Mouse (Mus musculus) liver, embryonic 12.5 days (tissue): ENCODE measurements at regions not wholly inside any gene's neighbourhood (a gene's known extent, or its start where the extent isn't known, plus 50 kb on each side); places are given as distances from the start of the nearest gene placed in this dataset.

Experiments used
- ATAC-seq: fragments of 200-750 bp; cut with Nextera tagmentation; 2 replicates; pipeline ENCODE4 v1.8.0; 2017; ENCODE audit warnings: moderate number of reproducible peaks, mild to moderate bottlenecking, moderate library complexity
- H3K27ac ChIP-seq: fragments of 300-500 bp; sonication (generic); 2 replicates; pipeline ENCODE4 v1.5.1; 2016; ENCODE audit warnings: mild to moderate bottlenecking
- H3K27me3 ChIP-seq: fragments of 300-500 bp; sonication (generic); replicated peaks from 2 replicates; pipeline ENCODE4 v1.6.1; 2016; ENCODE audit warnings: mild to moderate bottlenecking, moderate library complexity
- H3K36me3 ChIP-seq: fragments of 300-500 bp; sonication (generic); 2 replicates; pipeline ENCODE4 v1.6.1; 2016; ENCODE audit warnings: mild to moderate bottlenecking, moderate library complexity
- H3K4me1 ChIP-seq: fragments of 300-500 bp; sonication (generic); 2 replicates; pipeline ENCODE4 v1.6.1; 2016
- H3K4me2 ChIP-seq: fragments of 300-500 bp; sonication (generic); 2 replicates; pipeline ENCODE4 v1.6.1; 2016; ENCODE audit warnings: mild to moderate bottlenecking, moderate library complexity
- H3K4me3 ChIP-seq: fragments of 300-500 bp; sonication (generic); 2 replicates; pipeline ENCODE4 v1.5.1; 2016; ENCODE audit warnings: mild to moderate bottlenecking, moderate library complexity
- H3K9ac ChIP-seq: fragments of 300-500 bp; sonication (generic); 2 replicates; pipeline ENCODE4 v1.6.1; 2016; ENCODE audit warnings: mild to moderate bottlenecking, moderate library complexity
- H3K9me3 ChIP-seq: fragments of 300-500 bp; sonication (generic); replicated peaks from 2 replicates; pipeline ENCODE4 v1.6.1; 2016; ENCODE audit warnings: mild to moderate bottlenecking, moderate library complexity
- WGBS: fragments of 180-500 bp; shearing (Covaris S2); methylation state at CpG from one replicate; pipeline ENCODE4 v1.1.7; 2016; ENCODE audit not compliant: insufficient replicate concordance; 5-methylcytosine and 5-hydroxymethylcytosine counted together

DNA sequence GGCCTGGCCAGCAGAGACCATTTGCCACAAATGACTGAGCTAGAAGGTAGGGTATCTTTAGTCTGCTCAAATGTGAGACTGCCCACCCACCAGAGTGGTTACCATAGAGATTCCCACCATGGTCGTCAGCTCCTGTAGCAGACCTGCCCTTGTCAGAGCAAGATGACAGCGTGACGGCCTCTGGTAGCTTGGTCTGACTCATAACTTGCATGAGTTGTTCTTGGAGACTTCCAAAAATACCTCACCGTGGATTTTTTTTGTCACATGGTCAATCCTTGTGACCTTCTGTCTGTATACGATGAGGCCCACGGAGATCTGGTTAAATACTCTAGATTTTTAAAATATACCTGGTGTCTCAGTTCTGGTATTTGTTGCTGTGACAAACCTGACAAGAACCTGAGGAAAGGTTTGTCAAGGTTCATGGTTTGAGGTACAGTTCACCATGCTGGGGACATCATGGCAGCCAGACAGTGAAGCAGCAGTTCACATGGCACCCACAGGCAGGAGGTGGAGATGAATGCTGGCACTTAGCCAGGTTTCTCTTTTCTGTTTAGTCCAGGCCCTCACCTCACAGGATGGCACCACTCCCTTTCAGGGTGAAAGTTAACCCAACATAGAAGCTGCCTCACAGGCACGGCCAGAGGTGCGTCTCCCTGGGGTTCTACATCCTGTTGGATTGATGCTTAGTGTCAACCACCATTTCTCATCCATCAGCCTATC, 91.4 kb upstream of the Ctnnb1 start:
- no peaks in the 10 kb centered on the region for H3K36me3 ChIP-seq
- H3K9ac ChIP-seq, result no peak overlapping the region
- WGBS, result 74% methylated on average over 8 of the region's 8 CpGs
- no peak overlapping the region for H3K4me3 ChIP-seq
- no peak overlapping the region for H3K27ac ChIP-seq
- no peaks in the 10 kb centered on the region for H3K4me1 ChIP-seq
- H3K4me2 ChIP-seq, result no peak overlapping the region
- no peaks in the 10 kb centered on the region for H3K27me3 ChIP-seq
- ATAC-seq, result no peak
- H3K9me3 ChIP-seq, result no peaks in the 10 kb centered on the region

DNA sequence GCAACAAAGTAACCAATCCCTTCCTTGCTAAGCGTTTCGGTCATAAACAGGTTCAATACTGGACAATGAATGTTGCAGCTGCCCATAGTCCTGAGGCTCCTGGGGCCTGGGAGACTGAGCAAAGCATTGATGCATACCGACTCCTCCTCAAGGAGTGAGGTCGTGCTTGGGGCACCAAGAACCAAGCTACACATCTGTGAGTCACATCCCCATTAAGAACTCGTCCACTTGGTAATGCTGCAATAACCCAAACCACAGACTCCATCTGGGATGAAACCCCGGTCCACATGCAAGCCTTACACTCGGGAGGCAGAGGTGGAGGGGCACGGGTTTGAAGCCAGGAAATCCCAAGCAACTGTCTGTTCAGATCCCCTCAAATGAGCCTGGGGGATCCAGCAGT, 85.3 kb upstream of the Ctnnb1 start:
- H3K27ac ChIP-seq, result no peak overlapping the region
- no peaks in the 10 kb centered on the region for H3K27me3 ChIP-seq
- no peaks in the 10 kb centered on the region for H3K36me3 ChIP-seq
- WGBS, result 59% methylated on average over 8 of the region's 8 CpGs
- no peak overlapping the region for H3K4me2 ChIP-seq
- no peak overlapping the region for H3K4me3 ChIP-seq
- no peaks in the 10 kb centered on the region for H3K9me3 ChIP-seq
- H3K4me1 ChIP-seq, result no peaks in the 10 kb centered on the region
- ATAC-seq, result no peak
- no peak overlapping the region for H3K9ac ChIP-seq

DNA sequence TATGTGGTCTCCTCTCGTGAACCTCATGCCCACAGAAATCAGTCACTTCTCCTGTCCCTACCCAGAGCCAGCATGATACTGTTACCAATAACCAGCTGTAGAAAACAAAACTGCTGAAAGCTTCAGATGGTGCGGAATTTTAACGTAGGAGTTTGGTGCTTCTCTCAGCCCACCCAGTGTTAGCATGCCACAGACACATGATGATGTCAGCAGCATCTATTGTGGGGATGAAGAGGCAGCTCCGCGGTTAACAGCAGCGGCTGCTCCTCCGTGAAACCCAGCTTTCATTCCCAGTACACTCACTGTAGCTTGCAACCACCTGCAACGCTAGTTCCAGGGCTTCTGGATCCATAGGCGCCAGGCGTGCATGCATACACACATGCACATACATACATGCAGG, 83.5 kb upstream of the Ctnnb1 start:
- Histone ChIP-seq H3K4me3 (no peak overlapping the region), H3K4me2 (no peak overlapping the region), H3K9ac (no peak overlapping the region), H3K4me1 (no peaks in the 10 kb centered on the region), H3K27ac (no peak overlapping the region), H3K36me3 (no peaks in the 10 kb centered on the region), H3K9me3 (no peaks in the 10 kb centered on the region), H3K27me3 (no peaks in the 10 kb centered on the region)
- WGBS, result 75% methylated on average over 10 of the region's 10 CpGs
- ATAC-seq, result no peak

GRCm38 (mm10) chr9:120847649-120848048, 81.4 kb upstream of the Ctnnb1 start:
- WGBS, result 68% methylated on average over 5 of the region's 5 CpGs

DNA sequence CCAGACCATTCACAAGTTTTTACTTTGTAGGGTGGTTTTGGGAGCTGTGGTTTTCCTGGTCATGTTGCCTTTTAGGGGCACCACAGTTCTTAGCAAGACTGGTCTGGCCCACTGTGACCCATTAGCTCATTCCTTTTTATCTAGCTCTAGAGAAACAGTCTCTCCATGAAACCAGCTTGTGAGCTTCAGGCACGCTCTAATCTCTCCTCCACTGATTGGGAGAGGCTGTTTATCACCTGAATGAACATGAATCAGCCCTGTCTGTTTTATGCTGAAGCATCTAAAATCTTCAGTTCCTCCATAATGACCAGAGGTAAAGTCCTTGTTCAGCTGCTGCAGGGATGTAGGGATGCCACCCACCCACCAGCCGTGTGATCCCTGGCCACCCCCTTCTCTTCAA, 80.1 kb upstream of the Ctnnb1 start:
- H3K9ac ChIP-seq, result no peak overlapping the region
- no peaks in the 10 kb centered on the region for H3K36me3 ChIP-seq
- H3K4me2 ChIP-seq, result no peak overlapping the region
- no peak overlapping the region for H3K27ac ChIP-seq
- WGBS, result 74% methylated on average over 2 of the region's 2 CpGs
- no peak overlapping the region for H3K4me3 ChIP-seq
- no peaks in the 10 kb centered on the region for H3K4me1 ChIP-seq
- no peaks in the 10 kb centered on the region for H3K9me3 ChIP-seq
- no peaks in the 10 kb centered on the region for H3K27me3 ChIP-seq
- ATAC-seq, result no peak

More at GRCm38 (mm10) chr9:120847649-120848048, 81.4 kb upstream of the Ctnnb1 start:
- Histone ChIP-seq H3K27ac (no peak overlapping the region), H3K27me3 (no peaks in the 10 kb centered on the region), H3K9ac (no peak overlapping the region), H3K4me3 (no peak overlapping the region), H3K9me3 (no peaks in the 10 kb centered on the region), H3K4me2 (no peak overlapping the region), H3K36me3 (no peaks in the 10 kb centered on the region), H3K4me1 (no peaks in the 10 kb centered on the region)
- no peak for ATAC-seq

DNA sequence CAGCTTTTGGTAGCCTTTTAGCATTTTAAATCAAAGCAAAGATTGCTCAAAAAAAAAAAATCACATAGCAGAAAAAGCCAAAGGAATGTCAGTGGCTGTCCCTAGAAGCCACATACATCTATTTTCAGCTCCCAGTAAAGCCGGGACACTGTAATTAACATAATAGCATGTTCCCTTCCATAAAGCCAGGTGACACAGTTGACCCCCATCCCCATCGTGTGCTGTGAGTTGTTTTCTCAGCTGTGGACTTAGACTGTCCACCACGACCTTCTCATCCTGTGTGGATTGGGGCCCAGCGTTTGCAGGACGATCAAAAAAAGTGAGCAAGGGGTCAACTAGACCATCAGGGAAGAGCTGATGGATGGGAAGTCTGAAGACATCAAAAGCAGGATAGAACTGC, 78.9 kb upstream of the Ctnnb1 start:
- H3K9me3 ChIP-seq, result no peaks in the 10 kb centered on the region
- H3K27ac ChIP-seq, result no peak overlapping the region
- WGBS, result 57% methylated on average over 5 of the region's 5 CpGs
- H3K9ac ChIP-seq, result no peak overlapping the region
- no peaks in the 10 kb centered on the region for H3K36me3 ChIP-seq
- H3K4me3 ChIP-seq, result no peak overlapping the region
- no peak for ATAC-seq
- H3K4me1 ChIP-seq, result no peaks in the 10 kb centered on the region
- H3K4me2 ChIP-seq, result no peak overlapping the region
- H3K27me3 ChIP-seq, result no peaks in the 10 kb centered on the region

DNA sequence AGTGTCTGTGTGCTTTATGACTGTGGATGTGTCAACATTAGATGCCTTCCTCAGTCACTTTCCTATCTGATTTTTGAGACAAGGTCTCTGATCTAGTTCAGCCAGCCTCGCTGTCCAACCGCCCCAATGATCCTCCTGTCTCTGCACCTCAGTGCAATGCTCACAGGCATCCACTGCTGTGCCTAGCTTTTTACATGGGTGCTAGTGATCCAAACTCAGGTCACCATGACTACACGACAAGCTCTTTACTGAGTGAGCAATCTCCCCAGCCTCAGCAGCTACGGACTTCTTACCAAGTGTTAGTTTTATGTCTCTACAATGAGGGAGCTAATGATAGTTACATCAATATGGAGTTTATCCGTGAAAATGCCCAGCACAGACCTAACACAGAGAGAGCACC, 77.1 kb upstream of the Ctnnb1 start:
- Histone ChIP-seq H3K27ac (no peak overlapping the region), H3K4me2 (no peak overlapping the region), H3K9ac (no peak overlapping the region), H3K4me1 (no peaks in the 10 kb centered on the region), H3K4me3 (no peak overlapping the region), H3K27me3 (no peaks in the 10 kb centered on the region), H3K9me3 (no peaks in the 10 kb centered on the region), H3K36me3 (no peaks in the 10 kb centered on the region)
- no peak for ATAC-seq
- WGBS, result 79% methylated on average over 5 of the region's 5 CpGs

GRCm38 (mm10) chr9:120852572-120852971, 76.4 kb upstream of the Ctnnb1 start:
- Histone ChIP-seq H3K36me3 (no peaks in the 10 kb centered on the region), H3K4me2 (no peak overlapping the region), H3K9me3 (no peaks in the 10 kb centered on the region), H3K9ac (no peak overlapping the region), H3K4me1 (no peaks in the 10 kb centered on the region), H3K4me3 (no peak overlapping the region), H3K27ac (no peak overlapping the region), H3K27me3 (no peaks in the 10 kb centered on the region)
- 63% methylated on average over 6 of the region's 6 CpGs for WGBS
- no peak for ATAC-seq

DNA sequence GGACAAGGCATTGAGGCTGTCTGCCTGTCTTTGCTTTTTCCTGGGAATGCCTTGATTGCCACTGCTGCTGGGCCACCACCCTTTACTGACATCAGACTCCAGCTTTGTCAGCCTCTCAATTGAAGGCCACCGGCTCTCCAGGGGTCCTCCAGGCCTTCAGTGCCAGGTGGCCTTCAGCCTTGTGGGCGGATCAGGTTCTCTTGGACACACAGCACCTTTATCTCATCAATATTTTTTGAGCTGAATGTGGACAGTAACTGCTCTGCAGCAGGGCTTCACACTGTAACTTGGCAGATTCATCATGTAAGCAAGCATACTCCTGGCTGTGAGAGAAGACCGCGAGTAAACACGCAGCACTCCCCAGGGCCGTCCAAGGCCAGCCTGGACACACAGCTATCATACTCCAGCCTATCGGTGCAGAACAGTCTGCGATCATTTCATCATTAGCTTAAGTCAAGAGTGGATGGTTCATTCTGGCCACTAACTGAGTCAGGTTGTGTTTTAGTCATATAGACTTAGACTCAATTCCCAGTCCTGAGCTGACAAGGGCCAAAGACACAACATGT, 75.9 kb upstream of the Ctnnb1 start:
- no peak overlapping the region for H3K4me2 ChIP-seq
- no peak overlapping the region for H3K27ac ChIP-seq
- H3K27me3 ChIP-seq, result no peaks in the 10 kb centered on the region
- H3K4me3 ChIP-seq, result no peak overlapping the region
- no peaks in the 10 kb centered on the region for H3K36me3 ChIP-seq
- H3K4me1 ChIP-seq, result no peaks in the 10 kb centered on the region
- no peaks in the 10 kb centered on the region for H3K9me3 ChIP-seq
- H3K9ac ChIP-seq, result no peak overlapping the region
- ATAC-seq, result no peak
- WGBS, result 77% methylated on average over 8 of the region's 8 CpGs

DNA sequence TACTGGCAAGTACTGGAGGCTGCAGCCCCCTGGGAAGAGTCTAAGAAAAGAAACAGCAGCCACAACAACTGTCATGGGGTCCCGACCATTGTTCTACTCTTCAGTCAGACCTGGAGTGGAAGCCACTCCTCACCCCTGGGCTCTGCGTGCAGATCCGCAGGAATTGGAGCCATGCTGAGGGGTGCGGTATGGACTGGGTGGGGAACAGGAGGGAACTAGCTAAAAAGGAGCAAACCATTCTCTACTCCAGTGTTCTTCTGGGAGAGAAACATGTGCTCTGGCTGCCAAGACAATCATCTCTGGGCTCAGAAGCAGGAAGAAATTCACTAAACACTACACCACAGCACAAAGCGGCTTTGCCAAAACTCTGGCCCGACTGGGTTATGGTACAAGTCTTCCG, 74.7 kb upstream of the Ctnnb1 start:
- no peaks in the 10 kb centered on the region for H3K4me1 ChIP-seq

DNA sequence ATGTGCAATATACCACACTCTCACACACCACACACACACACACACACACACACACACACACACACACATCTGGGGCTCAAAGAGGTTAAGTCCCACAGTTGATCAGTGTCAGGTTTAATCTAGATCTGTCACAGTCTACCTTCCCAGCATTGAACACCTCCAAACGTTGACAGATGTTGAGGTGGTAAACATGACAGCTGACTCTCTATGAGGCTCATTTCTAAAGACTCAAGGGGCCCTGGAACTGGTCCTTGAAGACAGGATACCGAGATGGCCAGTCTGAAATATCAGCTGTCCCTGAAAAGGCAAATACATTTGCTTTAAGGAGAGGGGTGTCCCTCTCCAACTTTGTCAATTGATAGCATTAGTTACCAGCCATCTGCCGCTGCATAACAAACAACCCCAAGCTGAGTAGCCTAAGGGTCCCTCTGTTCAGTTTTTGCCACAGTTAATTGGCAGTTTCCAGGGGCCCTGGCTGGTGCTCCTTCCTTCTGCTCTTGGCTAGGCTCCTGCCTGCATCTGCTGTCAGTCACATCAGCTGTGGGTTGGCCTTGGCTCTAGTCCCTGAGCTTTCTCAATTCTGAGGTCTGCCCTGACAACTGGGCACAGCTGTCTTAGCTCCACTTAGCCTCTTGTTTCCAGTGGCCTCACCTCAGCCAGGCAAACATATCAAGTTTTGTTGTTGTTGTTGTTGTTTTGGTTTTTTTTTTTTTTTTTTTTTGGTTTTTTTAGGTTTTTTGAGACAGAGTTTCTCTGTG, 73.5 kb upstream of the Ctnnb1 start:
- Histone ChIP-seq H3K27me3 (no peaks in the 10 kb centered on the region), H3K4me3 (no peak overlapping the region), H3K9me3 (no peaks in the 10 kb centered on the region), H3K27ac (no peak overlapping the region), H3K4me1 (no peaks in the 10 kb centered on the region), H3K9ac (no peak overlapping the region), H3K36me3 (no peaks in the 10 kb centered on the region), H3K4me2 (no peak overlapping the region)
- no peak for ATAC-seq
- WGBS, result 42% methylated on average over 3 of the region's 3 CpGs

More for the DNA sequence above, 74.7 kb upstream of the Ctnnb1 start:
- Histone ChIP-seq H3K9me3 (no peaks in the 10 kb centered on the region), H3K27ac (no peak overlapping the region), H3K4me3 (no peak overlapping the region), H3K27me3 (no peaks in the 10 kb centered on the region), H3K9ac (no peak overlapping the region), H3K4me2 (no peak overlapping the region), H3K36me3 (no peaks in the 10 kb centered on the region)
- ATAC-seq, result no peak
- WGBS, result 70% methylated on average over 7 of the region's 7 CpGs

DNA sequence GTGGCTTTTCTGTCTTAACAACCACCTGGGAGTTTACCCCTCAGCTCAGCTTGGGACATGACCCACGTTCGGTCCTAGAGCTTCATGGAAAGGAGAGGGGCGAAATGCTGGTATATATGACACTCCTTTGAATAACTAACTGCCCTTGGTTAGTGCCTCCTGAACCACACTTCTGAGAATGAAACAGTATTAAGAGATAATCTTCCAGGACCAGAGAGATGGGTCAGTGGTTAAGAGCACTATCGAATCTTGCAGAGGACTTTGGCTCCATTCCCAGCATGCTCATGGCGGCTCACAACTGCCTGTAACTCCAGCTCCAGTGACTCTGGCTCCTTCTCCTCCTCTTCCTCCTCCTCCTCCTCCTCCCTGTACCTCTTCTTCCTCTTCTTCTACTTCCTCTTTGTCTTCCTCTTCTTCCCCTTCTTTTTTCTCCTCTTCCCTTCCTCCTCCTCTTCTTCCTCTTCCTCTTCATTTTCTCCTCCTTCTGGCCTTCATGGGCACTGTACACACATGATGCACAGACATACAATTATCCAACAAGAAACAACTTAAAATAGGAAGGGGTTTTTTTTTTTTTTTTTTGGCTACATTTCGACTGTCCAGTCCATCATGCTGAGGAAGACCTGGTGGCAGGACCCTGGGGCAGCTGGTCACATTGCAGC, 71.0 kb upstream of the Ctnnb1 start:
- Histone ChIP-seq H3K27me3 (no peaks in the 10 kb centered on the region), H3K4me1 (no peaks in the 10 kb centered on the region), H3K27ac (no peak overlapping the region), H3K9ac (no peak overlapping the region), H3K4me2 (no peak overlapping the region), H3K36me3 (no peaks in the 10 kb centered on the region), H3K9me3 (no peaks in the 10 kb centered on the region), H3K4me3 (no peak overlapping the region)
- WGBS, result 64% methylated on average over 6 of the region's 6 CpGs
- ATAC-seq, result no peak
